Mouse (Mus musculus): ENCODE measurements at regions not wholly inside any gene's neighbourhood (a gene's known extent, or its start where the extent isn't known, plus 50 kb on each side); places are given as distances from the start of the nearest gene placed in this dataset.

GRCm38 (mm10) chr15:87972641-87973040 lies 428.5 kb downstream of the Fam19a5 start:
- Histone ChIP-seq H3K9me3 (replicated peaks; ENCODE audit: insufficient read depth, low read length) (no peaks in the 10 kb centered on the region), H3K27me3 (ENCODE audit: control insufficient read depth in 1 of 2, insufficient read depth in 2 of 2, low read length in 2 of 2) (no peaks in the 10 kb centered on the region), H3K9ac (ENCODE audit: control insufficient read depth, low read depth, low read length, poor library complexity, severe bottlenecking) (no peak overlapping the region), H3K27ac (ENCODE audit: control insufficient read depth, low read depth, low read length) (no peak overlapping the region), H3K4me1 (ENCODE audit: control insufficient read depth in 1 of 2, insufficient read depth in 2 of 2, low read length in 2 of 2) (no peaks in the 10 kb centered on the region), H3K79me2 (ENCODE audit: control insufficient read depth, insufficient read depth, low read length, poor library complexity) (no peaks in the 10 kb centered on the region), H3K4me3 (ENCODE audit: control insufficient read depth in 1 of 2, insufficient read depth in 1 of 2, low read depth in 2 of 2, low read length in 2 of 2) (no peak overlapping the region), H3K36me3 (ENCODE audit: control insufficient read depth in 1 of 2, insufficient read depth in 2 of 2, low read length in 2 of 2) (no peaks in the 10 kb centered on the region)
- no peak for TF ChIP-seq TCF12 (IDR thresholded peaks at IDR 0.05; ENCODE audit: low read depth, low read length)
- TF ChIP-seq SIN3A (IDR thresholded peaks at IDR 0.05; ENCODE audit: low read length) = no peak
- no peak for TF ChIP-seq TBP (IDR thresholded peaks at IDR 0.05; ENCODE audit: low read depth, low read length)
- TF ChIP-seq ZKSCAN1 (IDR thresholded peaks at IDR 0.05; ENCODE audit: low read depth, low read length) = no peak
- no peak for TF ChIP-seq RAD21 (IDR thresholded peaks at IDR 0.05; ENCODE audit: low read depth, low read length)
- no peak for DNase-seq (ENCODE audit: low read depth, low spot score)

GRCm38 (mm10) chr15:87987322-87987985 lies 443.4 kb downstream of the Fam19a5 start:
- Histone ChIP-seq H3K27ac (ENCODE audit: control insufficient read depth, low read depth, low read length) (no peak overlapping the region), H3K9ac (ENCODE audit: control insufficient read depth, low read depth, low read length, poor library complexity, severe bottlenecking) (no peak overlapping the region), H3K79me2 (ENCODE audit: control insufficient read depth, insufficient read depth, low read length, poor library complexity) (no peaks in the 10 kb centered on the region), H3K4me1 (ENCODE audit: control insufficient read depth in 1 of 2, insufficient read depth in 2 of 2, low read length in 2 of 2) (no peaks in the 10 kb centered on the region), H3K27me3 (ENCODE audit: control insufficient read depth in 1 of 2, insufficient read depth in 2 of 2, low read length in 2 of 2) (no peaks in the 10 kb centered on the region), H3K36me3 (ENCODE audit: control insufficient read depth in 1 of 2, insufficient read depth in 2 of 2, low read length in 2 of 2) (no peaks in the 10 kb centered on the region), H3K4me3 (ENCODE audit: control insufficient read depth in 1 of 2, insufficient read depth in 1 of 2, low read depth in 2 of 2, low read length in 2 of 2) (no peak overlapping the region), H3K9me3 (replicated peaks; ENCODE audit: insufficient read depth, low read length) (no peaks in the 10 kb centered on the region)
- no peak for DNase-seq (ENCODE audit: low read depth, low spot score)
- TF ChIP-seq MXI1 (IDR thresholded peaks at IDR 0.05; ENCODE audit: low read depth, low read length) (no peak), RCOR1 (IDR thresholded peaks at IDR 0.05; ENCODE audit: low read depth, low read length) (no peak), E2F4 (IDR thresholded peaks at IDR 0.05; ENCODE audit: borderline replicate concordance, low read depth, low read length) (no peak), RAD21 (IDR thresholded peaks at IDR 0.05; ENCODE audit: low read depth, low read length) (no peak), MAX (IDR thresholded peaks at IDR 0.05; ENCODE audit: low read length) (no peak), KAT2A (conservative IDR thresholded peaks at IDR 0.05; ENCODE audit: low read depth, low read length) (no peak)

- Histone ChIP-seq H3K9ac (ENCODE audit: control insufficient read depth, low read depth, low read length, poor library complexity, severe bottlenecking) (no peak overlapping the region), H3K36me3 (ENCODE audit: control insufficient read depth in 1 of 2, insufficient read depth in 2 of 2, low read length in 2 of 2) (no peaks in the 10 kb centered on the region), H3K79me2 (ENCODE audit: control insufficient read depth, insufficient read depth, low read length, poor library complexity) (no peaks in the 10 kb centered on the region), H3K27me3 (ENCODE audit: control insufficient read depth in 1 of 2, insufficient read depth in 2 of 2, low read length in 2 of 2) (no peaks in the 10 kb centered on the region), H3K4me3 (ENCODE audit: control insufficient read depth in 1 of 2, insufficient read depth in 1 of 2, low read depth in 2 of 2, low read length in 2 of 2) (no peak overlapping the region), H3K9me3 (replicated peaks; ENCODE audit: insufficient read depth, low read length) (no peaks in the 10 kb centered on the region), H3K27ac (ENCODE audit: control insufficient read depth, low read depth, low read length) (no peak overlapping the region), H3K4me1 (ENCODE audit: control insufficient read depth in 1 of 2, insufficient read depth in 2 of 2, low read length in 2 of 2) (no peaks in the 10 kb centered on the region)
- no peak for TF ChIP-seq JUND (IDR thresholded peaks at IDR 0.05; ENCODE audit: low read depth, low read length)
- no peak for TF ChIP-seq NELFE (IDR thresholded peaks at IDR 0.05; ENCODE audit: low read depth, low read length)
- TF ChIP-seq CHD2 (IDR thresholded peaks at IDR 0.05; ENCODE audit: low read length) = no peak
- TF ChIP-seq UBTF (IDR thresholded peaks at IDR 0.05; ENCODE audit: borderline replicate concordance, insufficient read depth, low read depth, low read length) = no peak
- no peak for DNase-seq (ENCODE audit: low read depth, low spot score)
Measured at GRCm38 (mm10) chr15:87994546-87994945, 450.4 kb downstream of the Fam19a5 start.
